Mouse (Mus musculus) liver, adult 2 months (tissue): ENCODE results near the gene Pyy.

Source experiments
- CTCF ChIP-seq: fragments of 200-500 bp; IDR thresholded peaks from 2 replicates; pipeline ENCODE4 v1.5.1; 2011; ENCODE audit warnings: low read depth, low read length, control low read depth
- POLR2A ChIP-seq: fragments of 200-500 bp; IDR thresholded peaks from 2 replicates; pipeline ENCODE4 v1.6.1; 2011; ENCODE audit warnings: low read length, control low read depth; ENCODE audit not compliant: insufficient read depth; ENCODE audit errors: extremely low read depth

- no peak for TF ChIP-seq CTCF
- TF ChIP-seq POLR2A: no peak
These were observed 21.3 kb downstream of the Pyy start for GRCm38 (mm10) chr11:102086331-102086730.
